Mouse (Mus musculus) testis, adult 2 months (tissue): ENCODE results near the gene Npff. TPM values are rescaled to one million over a fixed set of nuclear protein-coding genes. Genes with fewer than 3 reads are reported as not detected.

Experiments used
- H3K27ac ChIP-seq: fragments of 200-500 bp; 2 replicates; pipeline ENCODE4 v1.5.1; 2012; ENCODE audit warnings: low read depth, low read length; ENCODE audit not compliant: control insufficient read depth, insufficient read depth
- H3K27me3 ChIP-seq: fragments of 200-500 bp; 2 replicates; pipeline ENCODE4 v1.6.1; 2012; ENCODE audit warnings: mild to moderate bottlenecking, low read length, moderate library complexity; ENCODE audit not compliant: control insufficient read depth, insufficient read depth
- H3K36me3 ChIP-seq: fragments of 200-500 bp; 2 replicates; pipeline ENCODE4 v1.6.1; 2012; ENCODE audit warnings: mild to moderate bottlenecking, low read length; ENCODE audit not compliant: control insufficient read depth, insufficient read depth
- H3K4me1 ChIP-seq: fragments of 200-500 bp; 2 replicates; pipeline ENCODE4 v1.6.1; 2012; ENCODE audit warnings: low read length; ENCODE audit not compliant: control insufficient read depth, insufficient read depth
- H3K4me3 ChIP-seq: fragments of 200-500 bp; 2 replicates; pipeline ENCODE4 v1.5.1; 2012; ENCODE audit warnings: low read depth, mild to moderate bottlenecking, low read length, moderate library complexity, mixed read lengths; ENCODE audit not compliant: control insufficient read depth
- CTCF ChIP-seq: fragments of 200-500 bp; IDR thresholded peaks from 2 replicates; pipeline ENCODE4 v1.5.1; 2012; ENCODE audit warnings: low read depth, mild to moderate bottlenecking, inconsistent platforms, low read length, moderate library complexity; ENCODE audit not compliant: control insufficient read depth, insufficient read depth, insufficient replicate concordance
- POLR2A ChIP-seq: fragments of 200-500 bp; IDR thresholded peaks from 2 replicates; pipeline ENCODE4 v1.6.1; 2012; ENCODE audit warnings: low read depth, mild to moderate bottlenecking, inconsistent platforms, low read length, moderate library complexity; ENCODE audit not compliant: control insufficient read depth
- polyA plus RNA-seq: library from polyadenylated mRNA; depleted of rRNA; stranded (reverse); fragments of >200 nt; gene quantifications from 2 replicates; pipeline ENCODE4 v1.2.3, GENCODE M21; 2012; rRNA removed

Gene Npff
- polyA plus RNA-seq, 1 experiment, result 0.67 TPM

GRCm38 (mm10) chr15:102487664-102488063, 37.1 kb downstream of the Npff start:
- no peaks in the 10 kb centered on the region for H3K27me3 ChIP-seq
- peaks cover 7% of the 10 kb centered on the region for H3K36me3 ChIP-seq
- H3K4me1 ChIP-seq, result no peaks in the 10 kb centered on the region
- H3K27ac ChIP-seq, result no peak overlapping the region
- H3K4me3 ChIP-seq, result no peak overlapping the region
- TF ChIP-seq CTCF (no peak), POLR2A (no peak)

GRCm38 (mm10) chr15:102485853-102486252, 38.9 kb downstream of the Npff start:
- H3K36me3 ChIP-seq, result peaks cover 6% of the 10 kb centered on the region
- no peaks in the 10 kb centered on the region for H3K4me1 ChIP-seq
- TF ChIP-seq CTCF, result no peak
- TF ChIP-seq POLR2A, result no peak

GRCm38 (mm10) chr15:102483136-102483535, 41.6 kb downstream of the Npff start:
- peaks cover 4% of the 10 kb centered on the region for H3K36me3 ChIP-seq
- TF ChIP-seq CTCF (no peak), POLR2A (no peak)
- no peak overlapping the region for H3K4me3 ChIP-seq
- H3K27me3 ChIP-seq, result no peaks in the 10 kb centered on the region
- no peak overlapping the region for H3K27ac ChIP-seq
- no peaks in the 10 kb centered on the region for H3K4me1 ChIP-seq

More at GRCm38 (mm10) chr15:102485853-102486252, 38.9 kb downstream of the Npff start:
- Histone ChIP-seq H3K4me3 (peak overlapping the region; percentile 51), H3K27ac (no peak overlapping the region), H3K27me3 (no peaks in the 10 kb centered on the region)

GRCm38 (mm10) chr15:102474520-102474919, 50.2 kb downstream of the Npff start:
- no peaks in the 10 kb centered on the region for H3K27me3 ChIP-seq
- H3K4me1 ChIP-seq, result no peaks in the 10 kb centered on the region
- H3K27ac ChIP-seq, result no peak overlapping the region
- H3K4me3 ChIP-seq, result no peak overlapping the region
- peaks cover 2% of the 10 kb centered on the region for H3K36me3 ChIP-seq
- TF ChIP-seq POLR2A (no peak), CTCF (no peak)

Other genes starting within 250 kb of the Npff start
- 12.1 and 14.3 TPM in 2 replicates for gene Mfsd5, start 245.5 kb downstream of the Npff start, polyA plus RNA-seq
- gene Espl1, start 228.7 kb downstream of the Npff start, polyA plus RNA-seq, result 41.4 and 45.3 TPM in 2 replicates
- 296 and 331 TPM in 2 replicates for gene Pfdn5, start 198.8 kb downstream of the Npff start, polyA plus RNA-seq
- 30.3 and 34.3 TPM in 2 replicates for gene Myg1, start 193.2 kb downstream of the Npff start, polyA plus RNA-seq
- 41.5 and 43.5 TPM in 2 replicates for gene Aaas, start 174.2 kb downstream of the Npff start, polyA plus RNA-seq
- gene Sp7, start 157.8 kb downstream of the Npff start, polyA plus RNA-seq, result 0.06 TPM in 1 of 2 replicates, not detected in the other
- 17.0 and 18.5 TPM in 2 replicates for gene Sp1, start 118.8 kb downstream of the Npff start, polyA plus RNA-seq
- 131 and 168 TPM in 2 replicates for gene Amhr2, start 79.6 kb downstream of the Npff start, polyA plus RNA-seq
- 18.5 and 19.7 TPM in 2 replicates for gene Prr13, start 65.9 kb downstream of the Npff start, polyA plus RNA-seq
- gene Pcbp2, start 54.4 kb downstream of the Npff start, polyA plus RNA-seq, result 1,040 and 1,129 TPM in 2 replicates
- gene Gm10337, start 21.2 kb downstream of the Npff start, polyA plus RNA-seq, result not detected in 2 replicates
- 7.0 and 7.8 TPM in 2 replicates for gene Map3k12, start 7.9 kb downstream of the Npff start, polyA plus RNA-seq
- gene Tarbp2, start 6.8 kb downstream of the Npff start, polyA plus RNA-seq, result 335 and 372 TPM in 2 replicates
- 0.68 TPM in 1 of 2 replicates, not detected in the other for gene Gm28047, start 100.1 kb upstream of the Npff start, polyA plus RNA-seq
- gene Atf7, start 100.5 kb upstream of the Npff start, polyA plus RNA-seq, result 33.9 and 42.9 TPM in 2 replicates
- gene Atp5g2, start 147.4 kb upstream of the Npff start, polyA plus RNA-seq, result 53.6 and 70.7 TPM in 2 replicates
- gene Calcoco1, start 197.2 kb upstream of the Npff start, polyA plus RNA-seq, result 18.0 and 20.1 TPM in 2 replicates